Mouse (Mus musculus): ENCODE data around the gene Mageb1. TPM values are rescaled to one million over a fixed set of nuclear protein-coding genes. Genes with fewer than 3 reads are reported as not detected.

Mageb1 gene
- polyA plus RNA-seq (2017; shearing (Covaris generic)), result not detected

DNA sequence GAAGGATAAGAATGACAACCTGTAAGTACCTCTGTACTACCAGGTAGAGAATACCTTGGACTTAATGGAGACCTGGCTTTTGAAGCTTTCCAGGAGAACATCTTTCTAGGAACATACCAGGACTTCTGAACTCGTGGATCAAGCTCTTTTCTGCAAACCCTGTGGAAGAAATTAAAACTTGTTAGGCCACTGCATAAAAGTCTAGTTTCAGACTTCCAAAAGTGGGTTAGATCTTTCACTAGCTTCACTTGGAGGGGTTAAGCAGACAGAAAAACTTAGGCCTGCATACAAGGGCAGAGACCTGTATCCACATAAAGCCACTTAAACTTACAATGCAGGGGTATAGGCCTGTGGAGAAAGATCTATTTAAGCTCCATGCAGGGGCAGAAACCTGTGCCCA, at the start of gene Mageb1:
Mageb1 (minus strand) TSS at position 101 of the 400 bp plus-strand sequence.

Other genes with a start within 250 kb of the Mageb1 start
- gene Mageb5, start 233.3 kb downstream of the Mageb1 start, polyA plus RNA-seq (2017; shearing (Covaris generic)), result not detected